Mouse (Mus musculus) thymus, adult 2 months (tissue): ENCODE measurements around the gene Acvr1b. TPM values are rescaled to one million over a fixed set of nuclear protein-coding genes. Genes with fewer than 3 reads are reported as not detected.

Experiments
- DNase-seq: peaks from one replicate; pipeline ENCODE4 v3.0.0; 2021
- H3K27ac ChIP-seq: fragments of 200-500 bp; 2 replicates; pipeline ENCODE4 v1.5.1; 2012; ENCODE audit warnings: low read length, control low read depth; ENCODE audit not compliant: control insufficient read depth, insufficient read depth
- H3K27me3 ChIP-seq: fragments of 200-500 bp; 2 replicates; pipeline ENCODE4 v1.6.1; 2012; ENCODE audit warnings: mild to moderate bottlenecking, low read length, moderate library complexity, mixed read lengths; ENCODE audit not compliant: control insufficient read depth, insufficient read depth
- H3K36me3 ChIP-seq: fragments of 200-500 bp; 2 replicates; pipeline ENCODE4 v1.6.1; 2012; ENCODE audit warnings: mild to moderate bottlenecking, low read length, moderate library complexity; ENCODE audit not compliant: control insufficient read depth, insufficient read depth
- H3K4me1 ChIP-seq: fragments of 200-500 bp; replicated peaks from 2 replicates; pipeline ENCODE4 v1.6.1; 2012; ENCODE audit warnings: low read length; ENCODE audit not compliant: control insufficient read depth, insufficient read depth
- H3K4me3 ChIP-seq: fragments of 200-500 bp; 2 replicates; pipeline ENCODE4 v1.5.1; 2012; ENCODE audit warnings: mild to moderate bottlenecking, low read length, control low read depth, moderate library complexity; ENCODE audit not compliant: control insufficient read depth, insufficient read depth
- CTCF ChIP-seq: fragments of 200-500 bp; IDR thresholded peaks from 2 replicates; pipeline ENCODE4 v1.5.1; 2012; ENCODE audit warnings: mild to moderate bottlenecking, control low read depth, low read length, moderate library complexity, borderline replicate concordance; ENCODE audit not compliant: control insufficient read depth, poor library complexity, insufficient read depth; ENCODE audit errors: extremely low read depth
- POLR2A ChIP-seq: fragments of 200-500 bp; IDR thresholded peaks from 2 replicates; pipeline ENCODE4 v1.6.1; 2012; ENCODE audit warnings: mild to moderate bottlenecking, low read length, control low read depth, moderate library complexity; ENCODE audit not compliant: control insufficient read depth, poor library complexity, insufficient read depth; ENCODE audit errors: extremely low read depth
- WGBS: fragments of 180-500 bp; shearing (Covaris S2); methylation state at CpG from one replicate; pipeline ENCODE4 v1.1.7; 2018; 5-methylcytosine and 5-hydroxymethylcytosine counted together
- polyA plus RNA-seq: library from polyadenylated mRNA; depleted of rRNA; stranded (reverse); fragments of >200 nt; gene quantifications from 2 replicates; pipeline ENCODE4 v1.2.3, GENCODE M21; 2012

Gene Acvr1b
- polyA plus RNA-seq, 1 experiment = 34.9 TPM

- H3K27ac ChIP-seq = no peak overlapping the region
- no peak for DNase-seq
- H3K36me3 ChIP-seq = no peaks in the 10 kb centered on the region
- no peak overlapping the region for H3K4me3 ChIP-seq
- WGBS = 90% methylated on average over 5 of the region's 5 CpGs
- H3K4me1 ChIP-seq = peaks cover 9% of the 10 kb centered on the region; the same call in 1 of the 2 replicates
- H3K27me3 ChIP-seq = no peaks in the 10 kb centered on the region
- TF ChIP-seq CTCF (no peak), POLR2A (no peak)
Observed at GRCm38 (mm10) chr15:101164291-101164690, 9.6 kb upstream of the Acvr1b start.

- TF ChIP-seq POLR2A (no peak), CTCF (no peak)
- Histone ChIP-seq H3K36me3 (no peaks in the 10 kb centered on the region), H3K4me3 (no peak overlapping the region), H3K4me1 (no peaks in the 10 kb centered on the region), H3K27me3 (no peaks in the 10 kb centered on the region), H3K27ac (no peak overlapping the region)
- WGBS = 77% methylated on average over 16 of the region's 16 CpGs
- no peak for DNase-seq
Observed at GRCm38 (mm10) chr15:101165658-101166437, 8.0 kb upstream of the Acvr1b start.

- DNase-seq = no peak
Observed at GRCm38 (mm10) chr15:101167553-101167952, 6.3 kb upstream of the Acvr1b start.

GRCm38 (mm10) chr15:101169910-101170309 is 4.0 kb upstream of the Acvr1b start:
- DNase-seq = no peak
- WGBS = 86% methylated on average over 5 of the region's 5 CpGs
- Histone ChIP-seq H3K4me3 (no peak overlapping the region), H3K27me3 (no peaks in the 10 kb centered on the region), H3K4me1 (peaks cover 6% of the 10 kb centered on the region), H3K27ac (no peak overlapping the region), H3K36me3 (no peaks in the 10 kb centered on the region)
- TF ChIP-seq POLR2A = no peak
- TF ChIP-seq CTCF = no peak

More at GRCm38 (mm10) chr15:101167553-101167952, 6.3 kb upstream of the Acvr1b start:
- TF ChIP-seq POLR2A (no peak), CTCF (no peak)
- Histone ChIP-seq H3K36me3 (no peaks in the 10 kb centered on the region), H3K4me3 (no peak overlapping the region), H3K4me1 (no peaks in the 10 kb centered on the region), H3K27ac (no peak overlapping the region), H3K27me3 (no peaks in the 10 kb centered on the region)
- 95% methylated on average over 11 of the region's 11 CpGs for WGBS

GRCm38 (mm10) chr15:101170413-101170980 is 3.4 kb upstream of the Acvr1b start:
- TF ChIP-seq POLR2A = no peak
- no peak for TF ChIP-seq CTCF
- Histone ChIP-seq H3K4me3 (no peak overlapping the region), H3K27ac (no peak overlapping the region), H3K36me3 (no peaks in the 10 kb centered on the region), H3K4me1 (peaks cover 12% of the 10 kb centered on the region), H3K27me3 (no peaks in the 10 kb centered on the region)
- WGBS = 88% methylated on average over 10 of the region's 10 CpGs
- DNase-seq = no peak

GRCm38 (mm10) chr15:101171272-101171671 is 2.6 kb upstream of the Acvr1b start:
- Histone ChIP-seq H3K4me3 (no peak overlapping the region), H3K27ac (no peak overlapping the region), H3K4me1 (peaks cover 15% of the 10 kb centered on the region), H3K36me3 (no peaks in the 10 kb centered on the region), H3K27me3 (no peaks in the 10 kb centered on the region)
- WGBS = 89% methylated on average over 4 of the region's 4 CpGs
- TF ChIP-seq CTCF = no peak
- no peak for DNase-seq
